Mouse (Mus musculus): Measurements from ENCODE around the gene Fbxl19.

DNA sequence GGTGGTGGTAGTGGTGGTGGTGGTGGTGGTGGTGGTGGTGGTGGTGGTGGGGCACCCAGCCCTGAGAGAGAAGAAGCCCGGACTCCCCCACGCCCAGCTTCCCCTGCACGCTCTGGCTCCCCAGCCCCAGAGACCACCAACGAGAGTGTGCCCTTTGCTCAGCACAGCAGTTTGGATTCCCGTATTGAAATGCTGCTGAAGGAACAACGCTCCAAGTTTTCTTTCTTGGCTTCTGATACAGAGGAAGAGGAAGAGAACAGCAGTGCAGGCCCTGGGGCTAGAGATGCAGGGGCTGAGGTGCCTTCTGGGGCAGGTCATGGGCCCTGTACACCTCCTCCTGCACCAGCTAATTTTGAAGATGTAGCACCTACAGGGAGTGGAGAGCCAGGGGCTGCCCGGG, 41.0 kb downstream of the Fbxl19 start, which contains the start of gene Gm49388:
- TF ChIP-seq POLR2A (IDR thresholded peaks at IDR 0.05; ENCODE audit: control insufficient read depth, low read depth, low read length) (no peak), CTCF (IDR thresholded peaks at IDR 0.05; ENCODE audit: control insufficient read depth, insufficient read depth, insufficient replicate concordance, low read depth, low read length) (no peak)
